Mouse (Mus musculus) midbrain, embryonic 14.5 days (tissue): ENCODE results near the gene Nhlrc2. TPM values are rescaled to one million over a fixed set of nuclear protein-coding genes. Genes with fewer than 3 reads are reported as not detected.

Source experiments
- ATAC-seq: fragments of 200-750 bp; cut with Nextera tagmentation; 2 replicates; pipeline ENCODE4 v1.8.0; 2017; ENCODE audit warnings: moderate number of reproducible peaks, moderate library complexity; ENCODE audit not compliant: low FRiP score, low TSS enrichment
- DNase-seq: peaks from one replicate; pipeline ENCODE4 v3.0.0-alpha.2; 2015
- H3K27ac ChIP-seq: fragments of 300-500 bp; sonication (generic); replicated peaks from 2 replicates; pipeline ENCODE4 v1.5.1; 2014; ENCODE audit warnings: mild to moderate bottlenecking, low read depth, low read length, moderate library complexity
- H3K27me3 ChIP-seq: fragments of 300-500 bp; sonication (generic); 2 replicates; pipeline ENCODE4 v1.6.1; 2014; ENCODE audit warnings: low read length, control low read depth, mixed read lengths; ENCODE audit not compliant: control insufficient read depth, insufficient read depth
- H3K36me3 ChIP-seq: fragments of 300-500 bp; sonication (generic); 2 replicates; pipeline ENCODE4 v1.6.1; 2014; ENCODE audit warnings: low read length, control low read depth; ENCODE audit not compliant: control insufficient read depth, insufficient read depth
- H3K4me1 ChIP-seq: fragments of 300-500 bp; sonication (generic); 2 replicates; pipeline ENCODE4 v1.6.1; 2014; ENCODE audit warnings: mild to moderate bottlenecking, antibody characterized with exemption, low read length, control low read depth; ENCODE audit not compliant: control insufficient read depth, insufficient read depth
- H3K4me2 ChIP-seq: fragments of 300-500 bp; sonication (generic); 2 replicates; pipeline ENCODE4 v1.6.1; 2014; ENCODE audit warnings: mild to moderate bottlenecking, low read length, moderate library complexity
- H3K4me3 ChIP-seq: fragments of 300-500 bp; sonication (generic); replicated peaks from 2 replicates; pipeline ENCODE4 v1.5.1; 2014; ENCODE audit warnings: low read depth, low read length
- H3K9ac ChIP-seq: fragments of 300-500 bp; sonication (generic); replicated peaks from 2 replicates; pipeline ENCODE4 v1.6.1; 2014; ENCODE audit warnings: mild to moderate bottlenecking, low read length, moderate library complexity
- H3K9me3 ChIP-seq: fragments of 300-500 bp; sonication (generic); 2 replicates; pipeline ENCODE4 v1.6.1; 2016; ENCODE audit warnings: low read length, control low read depth, mixed read lengths; ENCODE audit not compliant: control insufficient read depth
- WGBS: fragments of 180-500 bp; shearing (Covaris S2); extraction: QIAGEN DNeasy Blood & Tissue Kit; methylation state at CpG from one replicate; pipeline ENCODE4 v1.1.7; 2014; 5-methylcytosine and 5-hydroxymethylcytosine counted together
- polyA plus RNA-seq: library from polyadenylated mRNA; unstranded; fragments of >200 nt; fragmentation: Nextera tagmentation; extraction: Ambion mirVana; gene quantifications from 2 replicates; pipeline ENCODE4 v1.2.1, GENCODE M21; 2014

Nhlrc2 gene
- polyA plus RNA-seq, 1 experiment from 2014 or later, result 11.5 TPM

GRCm38 (mm10) chr19:56549033-56549680, 1.1 kb downstream of the Nhlrc2 start:
- ATAC-seq, result 0 out of 2 replicates have a peak, but pooled peaks have one; percentile 3

GRCm38 (mm10) chr19:56553177-56553576, 5.1 kb downstream of the Nhlrc2 start:
- ATAC-seq, result no peak

More at GRCm38 (mm10) chr19:56549033-56549680, 1.1 kb downstream of the Nhlrc2 start:
- WGBS, result 25% methylated on average over 18 of the region's 18 CpGs
- Histone ChIP-seq H3K4me3 (peak overlapping the region; percentile 85), H3K27ac (peak overlapping the region; percentile 94), H3K9me3 (no peaks in the 10 kb centered on the region), H3K4me2 (peak overlapping the region; percentile 78), H3K36me3 (peaks cover 24% of the 10 kb centered on the region), H3K27me3 (no peaks in the 10 kb centered on the region), H3K9ac (peak overlapping the region; percentile 86), H3K4me1 (peaks cover 19% of the 10 kb centered on the region)
- no peak for DNase-seq

DNA sequence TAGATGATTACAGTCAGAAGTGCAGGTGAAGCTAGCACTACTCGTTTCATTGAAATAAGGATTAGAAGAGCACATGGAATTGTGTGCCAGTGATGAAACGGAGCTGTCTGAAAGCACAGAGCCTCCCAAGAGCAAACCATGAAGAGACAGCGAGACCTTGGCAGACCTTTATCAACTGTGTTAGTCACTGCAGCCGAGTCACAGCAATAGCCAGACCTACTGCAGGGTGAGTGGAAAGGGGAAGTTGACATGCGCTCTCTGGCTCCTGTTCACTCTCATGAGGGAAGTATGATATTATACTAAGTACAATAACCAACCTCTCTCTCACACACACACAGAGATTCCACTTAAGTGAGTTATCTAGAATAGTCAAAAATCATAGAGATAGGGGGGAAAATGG, 7.9 kb downstream of the Nhlrc2 start:
- no peak for ATAC-seq
- Histone ChIP-seq H3K4me3 (no peak overlapping the region), H3K9me3 (no peaks in the 10 kb centered on the region), H3K27ac (no peak overlapping the region), H3K9ac (no peak overlapping the region), H3K4me2 (no peak overlapping the region), H3K27me3 (no peaks in the 10 kb centered on the region), H3K4me1 (no peaks in the 10 kb centered on the region), H3K36me3 (peaks cover 47% of the 10 kb centered on the region)
- WGBS, result 90% methylated on average over 5 of the region's 5 CpGs
- no peak for DNase-seq

More at GRCm38 (mm10) chr19:56553177-56553576, 5.1 kb downstream of the Nhlrc2 start:
- peaks cover 11% of the 10 kb centered on the region for H3K4me1 ChIP-seq
- WGBS, result 96% methylated on average over 3 of the region's 3 CpGs
- no peak overlapping the region for H3K9ac ChIP-seq
- no peaks in the 10 kb centered on the region for H3K9me3 ChIP-seq
- H3K27me3 ChIP-seq, result no peaks in the 10 kb centered on the region
- no peak overlapping the region for H3K4me3 ChIP-seq
- H3K4me2 ChIP-seq, result no peak overlapping the region
- peaks cover 37% of the 10 kb centered on the region for H3K36me3 ChIP-seq
- H3K27ac ChIP-seq, result no peak overlapping the region
- DNase-seq, result no peak

- no peak overlapping the region for H3K4me2 ChIP-seq
- H3K9me3 ChIP-seq, result no peaks in the 10 kb centered on the region
- no peak overlapping the region for H3K27ac ChIP-seq
- H3K4me1 ChIP-seq, result no peaks in the 10 kb centered on the region
- ATAC-seq (no peak), DNase-seq (no peak)
- H3K9ac ChIP-seq, result no peak overlapping the region
- peaks cover 10% of the 10 kb centered on the region; the same call in 1 of the 2 replicates for H3K36me3 ChIP-seq
- H3K4me3 ChIP-seq, result no peak overlapping the region
- WGBS, result 91% methylated on average over 9 of the region's 9 CpGs
- H3K27me3 ChIP-seq, result no peaks in the 10 kb centered on the region
Observed at GRCm38 (mm10) chr19:56562433-56563138, 14.5 kb downstream of the Nhlrc2 start.

- Histone ChIP-seq H3K27ac (no peak overlapping the region), H3K9me3 (no peaks in the 10 kb centered on the region), H3K4me1 (no peaks in the 10 kb centered on the region), H3K4me2 (no peak overlapping the region), H3K36me3 (peaks cover 7% of the 10 kb centered on the region; the same call in 1 of the 2 replicates), H3K4me3 (no peak overlapping the region), H3K9ac (no peak overlapping the region), H3K27me3 (no peaks in the 10 kb centered on the region)
- ATAC-seq, result no peak
- 92% methylated on average over 3 of the region's 3 CpGs for WGBS
- no peak for DNase-seq
Observed at GRCm38 (mm10) chr19:56563469-56563868, 15.4 kb downstream of the Nhlrc2 start.

- H3K36me3 ChIP-seq, result peaks cover under 1% of the 10 kb centered on the region; the same call in 1 of the 2 replicates
- no peaks in the 10 kb centered on the region for H3K27me3 ChIP-seq
- ATAC-seq, result no peak
- H3K27ac ChIP-seq, result no peak overlapping the region
- H3K4me2 ChIP-seq, result no peak overlapping the region
- no peaks in the 10 kb centered on the region for H3K9me3 ChIP-seq
- no peak overlapping the region for H3K9ac ChIP-seq
- no peak overlapping the region for H3K4me3 ChIP-seq
- 78% methylated on average over 6 of the region's 6 CpGs for WGBS
- peak; percentile 20 for DNase-seq
- H3K4me1 ChIP-seq, result no peaks in the 10 kb centered on the region
Observed at GRCm38 (mm10) chr19:56565358-56565757, 17.3 kb downstream of the Nhlrc2 start.

- WGBS, result 97% methylated on average over 4 of the region's 4 CpGs
Observed at GRCm38 (mm10) chr19:56566041-56566440, 18.0 kb downstream of the Nhlrc2 start.

DNA sequence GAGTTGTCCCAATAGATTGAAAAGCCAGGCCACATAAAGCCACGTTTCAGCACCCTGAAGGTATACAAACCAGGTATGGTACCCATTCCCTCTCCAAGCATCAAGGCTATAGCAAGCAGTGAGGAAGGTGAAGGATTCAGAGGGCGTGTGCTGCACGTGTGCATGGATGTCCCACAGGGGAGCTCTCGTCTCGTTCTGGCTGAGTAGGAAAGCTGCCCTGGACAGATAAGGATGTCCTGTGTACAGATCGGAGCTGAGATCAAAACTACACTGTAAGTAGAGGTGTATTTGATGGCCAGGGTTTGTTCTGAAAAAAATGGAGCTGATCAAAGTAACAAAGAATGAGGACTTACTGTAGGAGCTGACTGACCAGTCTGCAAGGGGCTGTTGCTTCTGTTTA, 18.9 kb downstream of the Nhlrc2 start:
- DNase-seq (no peak), ATAC-seq (no peak)
- Histone ChIP-seq H3K27me3 (no peaks in the 10 kb centered on the region), H3K4me1 (no peaks in the 10 kb centered on the region), H3K9ac (no peak overlapping the region), H3K27ac (no peak overlapping the region), H3K4me2 (no peak overlapping the region), H3K4me3 (no peak overlapping the region), H3K9me3 (no peaks in the 10 kb centered on the region), H3K36me3 (peaks cover 12% of the 10 kb centered on the region; the same call in 1 of the 2 replicates)
- 76% methylated on average over 6 of the region's 6 CpGs for WGBS

More at GRCm38 (mm10) chr19:56566041-56566440, 18.0 kb downstream of the Nhlrc2 start:
- DNase-seq, result peak; percentile 74
- no peak overlapping the region for H3K9ac ChIP-seq
- H3K27me3 ChIP-seq, result no peaks in the 10 kb centered on the region
- H3K36me3 ChIP-seq, result peaks cover 6% of the 10 kb centered on the region; the same call in 1 of the 2 replicates
- H3K4me3 ChIP-seq, result no peak overlapping the region
- H3K27ac ChIP-seq, result no peak overlapping the region
- H3K4me1 ChIP-seq, result no peaks in the 10 kb centered on the region
- no peak for ATAC-seq
- no peak overlapping the region for H3K4me2 ChIP-seq
- no peaks in the 10 kb centered on the region for H3K9me3 ChIP-seq
